In the genomic region with DNA sequence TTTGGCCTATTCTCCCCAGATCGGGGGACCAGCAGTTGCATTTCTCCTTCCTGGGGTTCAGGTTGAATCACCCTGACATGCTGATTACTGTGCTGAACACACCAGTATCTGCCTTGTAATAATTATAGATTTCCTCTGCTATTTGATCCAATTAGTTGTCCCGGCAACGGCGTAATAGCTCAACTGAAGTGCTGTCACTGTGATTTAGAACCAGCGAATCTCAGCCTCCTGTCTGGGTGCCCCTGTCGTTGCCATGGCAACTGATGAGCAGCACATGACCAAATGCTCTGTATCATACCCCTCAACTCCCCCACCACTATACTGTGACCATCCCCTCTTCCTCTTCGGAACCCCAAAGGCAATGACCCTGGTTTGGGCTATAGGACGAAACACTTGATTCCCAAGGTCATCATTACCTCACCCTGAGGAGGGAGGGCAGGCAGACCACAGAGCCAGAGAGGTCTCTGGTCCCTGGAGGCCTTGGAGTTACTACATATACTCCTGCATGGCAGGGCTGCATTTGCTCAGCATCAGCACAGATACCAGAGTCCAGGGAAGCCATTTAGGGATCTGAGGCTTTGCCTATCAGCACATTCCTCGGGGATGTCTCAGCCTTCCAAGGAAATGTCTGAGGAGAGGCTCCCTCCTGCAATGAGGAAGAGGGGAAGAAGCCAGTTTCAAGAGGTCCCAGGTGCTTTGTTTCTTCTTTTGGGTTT, we compare ENCODE assay signal across 7 mouse cellular contexts. TPM values are rescaled to one million over a fixed set of nuclear protein-coding genes. Genes with fewer than 3 reads are reported as not detected.
DNase-seq lines count a peak whose midpoint lies in the region; ATAC-seq lines count a peak whose summit lies in the region.

No protein-coding gene starts in this region.

- DNase-seq in embryo, embryonic 10.5 days (ENCODE audit: low spot score) = peak; percentile 83
- DNase-seq in layer of hippocampus, adult 9-11 months = peak; percentile 89
- DNase-seq in kidney, adult 8-10 months = no peak
- DNase-seq in urinary bladder, postnatal 10 days (ENCODE audit: low spot score) = no peak
- DNase-seq in c-Kit-positive CD71-positive TER-119-positive erythroid progenitor cells, embryonic 14.5 days (ENCODE audit: low spot score) = no peak

- peak overlapping the region; percentile 31 for H3K4me2 ChIP-seq in forebrain, embryonic 12.5 days
- peak overlapping the region; percentile 17 for H3K4me2 ChIP-seq in neural tube, embryonic 14.5 days (ENCODE audit: low read depth, low read length)

- no peak overlapping the region for H3K9ac ChIP-seq in forebrain, embryonic 12.5 days
- peak overlapping the region; percentile 34; the same call in 1 of the 2 replicates for H3K9ac ChIP-seq in neural tube, embryonic 14.5 days (replicated peaks; ENCODE audit: low read depth, low read length)

- ATAC-seq in forebrain, embryonic 12.5 days (ENCODE audit: low FRiP score) = peak; percentile 93
- ATAC-seq in neural tube, embryonic 14.5 days (ENCODE audit: low read depth) = peak; percentile 87

- no peak overlapping the region for H3K4me3 ChIP-seq in forebrain, embryonic 12.5 days (replicated peaks)
- peak overlapping the region; percentile 3; the same call in 1 of the 2 replicates for H3K4me3 ChIP-seq in neural tube, embryonic 14.5 days (ENCODE audit: low read depth, low read length)

- H3K9me3 ChIP-seq in forebrain, embryonic 12.5 days = no peaks in the 10 kb centered on the region
- H3K9me3 ChIP-seq in neural tube, embryonic 14.5 days (ENCODE audit: control insufficient read depth, low read length) = no peaks in the 10 kb centered on the region

- peak overlapping the region; percentile 89 for H3K27ac ChIP-seq in forebrain, embryonic 12.5 days
- peak overlapping the region; percentile 94 for H3K27ac ChIP-seq in neural tube, embryonic 14.5 days (ENCODE audit: low read depth, low read length)

- peaks cover 30% of the 10 kb centered on the region for H3K4me1 ChIP-seq in forebrain, embryonic 12.5 days
- peaks cover 44% of the 10 kb centered on the region for H3K4me1 ChIP-seq in neural tube, embryonic 14.5 days (ENCODE audit: control insufficient read depth, insufficient read depth, low read length)

- WGBS in forebrain, embryonic 12.5 days = 33% methylated on average over 9 of the region's 9 CpGs
- WGBS in neural tube, embryonic 14.5 days = 12% methylated on average over 9 of the region's 9 CpGs

- H3K36me3 ChIP-seq in forebrain, embryonic 12.5 days (replicated peaks) = no peaks in the 10 kb centered on the region
- no peaks in the 10 kb centered on the region for H3K36me3 ChIP-seq in neural tube, embryonic 14.5 days (ENCODE audit: control insufficient read depth, insufficient read depth, low read length)

- H3K27me3 ChIP-seq in forebrain, embryonic 12.5 days = no peaks in the 10 kb centered on the region; the same call in 1 of the 2 replicates
- H3K27me3 ChIP-seq in neural tube, embryonic 14.5 days (ENCODE audit: control insufficient read depth, insufficient read depth, low read length) = no peaks in the 10 kb centered on the region

RNA-seq across cellular contexts. Expression of gene Abat, which starts 26.1 kb away (rescaled TPM):
- polyA plus RNA-seq in forebrain, embryonic 12.5 days (2016; fragmentation: Nextera tagmentation; extraction: Ambion mirVana) = 37.9 and 49.9 TPM in 2 replicates
- 84.9 and 115 TPM in 2 replicates for polyA plus RNA-seq in neural tube, embryonic 14.5 days (2014; fragmentation: Nextera tagmentation; extraction: Ambion mirVana)

Comparison
In these comparisons a context has a peak if more than half of its experiments do, and no peak if none do; other contexts are left out.
1. DNase-seq: peak in embryo, embryonic 10.5 days (single experiment) and layer of hippocampus, adult 9-11 months (single experiment); none in kidney, adult 8-10 months (0 of 2), urinary bladder, postnatal 10 days (single experiment) and c-Kit-positive CD71-positive TER-119-positive erythroid progenitor cells, embryonic 14.5 days (single experiment).